Mouse (Mus musculus): ENCODE results near the gene Kng1. TPM values are rescaled to one million over a fixed set of nuclear protein-coding genes. Genes with fewer than 3 reads are reported as not detected.
A peak's percentile ranks its signal among the peaks of the same experiment; 100 is the strongest.

Kng1 gene
- polyA plus RNA-seq, 1 experiment from 2014 or later = not detected

- Histone ChIP-seq H3K36me3 (replicated peaks) (0 out of 2 replicates have a peak, but pooled peaks cover 3% of the 10 kb centered on the region), H3K27me3 (replicated peaks) (no peaks in the 10 kb centered on the region), H3K9me3 (no peaks in the 10 kb centered on the region), H3K4me3 (peak within 1 kb of the TSS; percentile 90), H3K9ac (peak within 1 kb of the TSS; percentile 97), H3K27ac (peak within 1 kb of the TSS; percentile 99), H3K4me2 (peak within 1 kb of the TSS; percentile 87), H3K4me1 (peaks cover 29% of the 10 kb centered on the region)
- peak; percentile 96 for ATAC-seq (replicated peaks)
- under 1% methylated on average over 51 of the region's 51 CpGs for WGBS
Observed at GRCm38 (mm10) chr16:23127673-23128375, 70.2 kb downstream of the Kng1 start, which contains the start of gene Rfc4. TSS of gene Rfc4 (minus strand) at chr16:23127737.

- H3K36me3 ChIP-seq (replicated peaks) = no peaks in the 10 kb centered on the region
- peaks cover 29% of the 10 kb centered on the region for H3K4me1 ChIP-seq
- no peak overlapping the region for H3K4me3 ChIP-seq
- no peak for ATAC-seq (replicated peaks)
- no peaks in the 10 kb centered on the region for H3K27me3 ChIP-seq (replicated peaks)
- H3K27ac ChIP-seq = no peak overlapping the region
- H3K4me2 ChIP-seq = no peak overlapping the region
- 95% methylated on average over 3 of the region's 3 CpGs for WGBS
- no peak overlapping the region for H3K9ac ChIP-seq
- no peaks in the 10 kb centered on the region for H3K9me3 ChIP-seq
Observed at GRCm38 (mm10) chr16:23130303-23130702, 72.6 kb downstream of the Kng1 start.

Small RNA genes lying within 50 kb of the gene (microRNA-seq; reads per million reads assigned to microRNA genes)
- not detected for gene Gm49346

Other genes with a start within 250 kb of the Kng1 start
- gene Crygs, start 246.3 kb upstream of the Kng1 start, polyA plus RNA-seq (2015; fragmentation: Nextera tagmentation; extraction: Ambion mirVana) = not detected in 2 replicates
- gene Tbccd1, start 200.2 kb upstream of the Kng1 start, polyA plus RNA-seq (2015; fragmentation: Nextera tagmentation; extraction: Ambion mirVana) = 19.9 and 22.8 TPM in 2 replicates
- gene Dnajb11, start 200.0 kb upstream of the Kng1 start, polyA plus RNA-seq (2015; fragmentation: Nextera tagmentation; extraction: Ambion mirVana) = 93.9 and 96.9 TPM in 2 replicates
- gene Ahsg, start 166.6 kb upstream of the Kng1 start, polyA plus RNA-seq (2015; fragmentation: Nextera tagmentation; extraction: Ambion mirVana) = 2.7 TPM in 1 of 2 replicates, not detected in the other
- gene Fetub, start 139.5 kb upstream of the Kng1 start, polyA plus RNA-seq (2015; fragmentation: Nextera tagmentation; extraction: Ambion mirVana) = not detected in 2 replicates
- 0.13 and 0.31 TPM in 2 replicates for gene Hrg, start 106.8 kb upstream of the Kng1 start, polyA plus RNA-seq (2015; fragmentation: Nextera tagmentation; extraction: Ambion mirVana)
- gene Kng2, start 28.4 kb upstream of the Kng1 start, polyA plus RNA-seq (2015; fragmentation: Nextera tagmentation; extraction: Ambion mirVana) = not detected in 2 replicates
- 323 and 336 TPM in 2 replicates for gene Eif4a2, start 49.6 kb downstream of the Kng1 start, polyA plus RNA-seq (2015; fragmentation: Nextera tagmentation; extraction: Ambion mirVana)
- gene Rfc4, start 69.9 kb downstream of the Kng1 start, polyA plus RNA-seq (2015; fragmentation: Nextera tagmentation; extraction: Ambion mirVana) = 41.7 and 42.1 TPM in 2 replicates
- gene Adipoq, start 88.7 kb downstream of the Kng1 start, polyA plus RNA-seq (2015; fragmentation: Nextera tagmentation; extraction: Ambion mirVana) = not detected in 2 replicates
- 27.9 and 29.4 TPM in 2 replicates for gene St6gal1, start 166.9 kb downstream of the Kng1 start, polyA plus RNA-seq (2015; fragmentation: Nextera tagmentation; extraction: Ambion mirVana)